Mouse (Mus musculus) neural tube, postnatal 0 days (tissue): ENCODE measurements around the gene Mlx. TPM values are rescaled to one million over a fixed set of nuclear protein-coding genes. Genes with fewer than 3 reads are reported as not detected.

Experiments
- microRNA-seq: library from miRNA; unstranded; fragments of <30 nt; microRNA quantifications from one replicate; pipeline ENCODE4, GENCODE M21; 2016
- polyA plus RNA-seq: library from polyadenylated mRNA; unstranded; fragments of >200 nt; fragmentation: Nextera tagmentation; extraction: Ambion mirVana; gene quantifications from 2 replicates; pipeline ENCODE4 v1.2.1, GENCODE M21; 2015

Mlx gene
- polyA plus RNA-seq: 66.4 and 68.3 TPM in 2 replicates

GRCm38 (mm10) chr11:101086756-101087681 is at the start of gene Mlx:
Gene Mlx (plus strand): TSS chr11:101087277.

DNA sequence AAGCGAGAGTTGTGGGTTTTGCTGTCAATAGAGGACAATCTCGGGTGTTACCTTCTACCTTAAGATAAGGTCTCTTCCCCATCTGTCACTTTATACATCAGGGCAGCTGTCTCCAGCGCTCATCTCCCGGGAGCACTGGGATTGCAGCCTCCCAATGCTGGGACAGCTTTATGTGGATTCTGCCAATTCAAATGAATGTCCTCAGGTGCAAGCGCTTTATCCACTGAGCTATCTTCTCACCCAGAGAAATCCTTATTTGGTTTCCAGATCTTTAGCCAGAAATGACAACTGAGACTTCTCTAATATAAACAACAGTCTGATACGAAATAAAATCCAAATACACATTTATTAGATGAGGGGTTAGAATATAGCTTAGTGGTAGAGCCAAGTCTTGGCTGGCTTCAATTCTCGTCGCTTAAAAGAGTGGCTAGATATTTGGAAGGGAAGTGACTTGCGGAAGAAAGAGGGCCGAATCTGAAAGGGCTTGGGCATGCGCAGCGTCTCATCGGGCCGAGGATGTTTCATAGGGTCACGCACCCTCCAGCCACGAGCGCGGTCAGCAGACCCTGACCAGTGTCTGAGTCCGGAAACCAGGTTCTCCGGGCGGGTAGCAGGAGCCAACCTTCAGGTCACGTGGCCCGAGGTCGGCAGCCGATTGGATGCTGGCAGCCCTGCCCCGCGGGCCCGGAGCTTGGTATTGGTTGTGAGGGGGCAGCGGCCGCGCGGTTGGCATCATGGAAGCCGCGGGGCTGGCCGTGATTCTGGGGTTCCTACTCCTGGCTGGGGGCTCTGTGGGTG is 17.5 kb upstream of the Mlx start, which contains the start of gene Naglu:
Gene Naglu, plus strand, starts transcription at position 622 of the 798 bp plus-strand sequence.

DNA sequence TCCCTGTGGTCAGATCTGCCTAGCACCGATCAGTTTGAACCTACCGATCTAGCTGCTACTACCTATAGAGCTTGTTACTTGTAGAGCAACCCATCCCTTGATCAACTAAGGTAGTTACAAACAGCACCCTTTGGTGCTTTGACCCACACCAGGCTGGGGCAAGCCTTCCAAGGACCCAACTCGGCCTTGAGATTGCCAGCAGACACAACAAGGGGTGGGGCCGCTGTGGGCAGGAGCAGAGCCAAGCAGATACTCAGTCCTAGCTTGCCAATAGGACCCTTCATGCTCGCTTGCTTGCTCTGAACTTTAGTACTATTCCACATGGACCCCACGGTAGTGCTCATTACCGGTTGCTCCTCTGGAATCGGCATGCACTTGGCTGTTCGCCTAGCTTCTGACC is 9.0 kb upstream of the Mlx start, which contains the start of gene Hsd17b1:
Gene Hsd17b1, plus strand, starts transcription at position 291 of the 400 bp plus-strand sequence.

DNA sequence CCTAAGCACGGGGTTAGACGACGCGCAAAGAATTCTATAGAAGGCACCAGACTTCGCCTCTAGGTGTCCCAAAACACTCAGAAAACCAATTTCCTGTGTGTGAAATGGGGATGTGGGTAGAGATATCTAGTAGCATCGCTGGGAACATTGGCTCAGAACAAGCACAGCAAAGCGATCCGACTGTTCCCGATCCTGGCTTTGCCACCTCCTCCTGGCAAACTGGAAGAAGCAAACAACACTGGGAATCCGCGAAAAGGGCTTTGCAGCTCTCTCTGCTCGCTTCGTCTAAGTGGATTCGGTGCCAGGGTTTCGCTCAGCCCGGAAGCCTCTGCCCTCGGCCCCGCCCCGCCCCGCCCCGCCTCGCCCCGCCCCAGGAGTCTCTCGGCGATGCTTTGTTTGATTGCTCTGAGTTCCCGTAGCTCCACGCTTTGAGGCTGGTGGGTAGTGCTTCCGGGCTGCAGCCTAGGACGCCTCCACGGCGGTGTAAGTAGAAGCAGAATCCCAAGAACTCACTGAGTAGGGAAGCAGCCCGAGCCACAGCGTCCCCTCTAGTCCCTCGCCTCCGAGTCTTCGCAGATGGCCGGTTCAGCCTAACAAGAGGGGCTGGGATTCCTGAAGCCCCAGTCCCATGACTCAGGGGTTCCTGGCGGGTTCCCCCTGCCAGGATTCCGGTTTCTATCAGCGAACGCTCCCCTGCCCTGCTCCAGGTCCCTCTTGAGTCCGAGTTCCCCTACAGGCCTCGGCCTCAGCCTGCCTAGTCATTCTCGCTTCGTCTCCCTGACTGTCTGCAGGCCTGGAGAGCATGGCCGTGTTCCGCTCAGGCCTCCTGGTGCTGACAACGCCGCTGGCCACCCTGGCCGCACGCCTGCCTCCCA is 4.6 kb upstream of the Mlx start, which contains the start of gene Coasy:
Gene Coasy, plus strand, starts transcription at position 358 of the 875 bp plus-strand sequence.

GRCm38 (mm10) chr11:101095314-101096024 is 8.4 kb downstream of the Mlx start, which contains the start of gene Psmc3ip:
Gene Psmc3ip (minus strand): TSS chr11:101095436.

DNA sequence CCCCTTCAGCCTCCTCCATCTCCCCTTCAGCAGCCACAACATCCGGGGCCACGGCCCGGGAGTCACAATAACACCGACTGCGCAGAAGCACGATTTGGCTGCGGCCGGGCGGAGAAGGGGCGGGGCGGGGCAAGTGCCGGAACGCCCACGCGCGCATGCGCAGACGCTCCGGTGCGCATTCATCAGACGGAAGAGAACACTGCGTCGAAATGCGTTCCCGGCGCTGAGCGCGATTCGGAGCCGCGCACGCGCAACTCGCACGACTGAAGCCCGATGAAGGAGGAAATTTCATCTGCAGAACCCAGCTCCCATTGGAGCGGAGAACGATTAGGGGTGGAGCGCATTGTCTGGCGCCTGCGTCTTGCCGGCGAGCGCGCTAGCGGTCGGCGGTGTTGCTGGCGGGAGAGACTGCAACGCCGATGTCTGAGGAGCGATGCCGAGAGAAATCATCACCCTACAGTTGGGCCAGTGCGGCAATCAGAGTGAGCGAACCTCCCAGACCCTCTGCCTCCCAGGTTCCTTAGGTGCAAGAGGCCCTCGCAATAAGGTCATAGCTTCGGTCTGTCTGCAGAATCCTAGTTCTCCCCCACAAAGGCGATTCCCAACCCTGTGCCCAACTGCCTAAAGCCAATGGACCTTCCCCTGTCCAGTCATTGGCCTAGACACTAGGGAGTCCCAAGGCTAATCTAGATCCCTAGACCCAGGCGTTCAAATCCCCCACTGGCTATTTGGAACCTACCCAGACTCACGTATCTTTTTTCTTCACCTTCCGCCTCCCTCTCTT is 32.9 kb downstream of the Mlx start, which contains the start of the genes Retreg3 and Tubg1:
Gene Retreg3, minus strand, starts transcription at position 133 of the 784 bp plus-strand sequence.
Gene Tubg1, plus strand, starts transcription at position 178 of the 784 bp plus-strand sequence.

Small RNA genes within 50 kb of the gene (microRNA-seq; reads per million reads assigned to microRNA genes)
- gene Gm27626: not detected

Other genes with a start within 250 kb of the Mlx start
- 16.4 and 17.6 TPM in 2 replicates for gene Stat5b, start 236.6 kb upstream of the Mlx start, polyA plus RNA-seq
- gene Stat5a, start 227.9 kb upstream of the Mlx start, polyA plus RNA-seq: 2.3 and 3.0 TPM in 2 replicates
- 49.0 and 55.4 TPM in 2 replicates for gene Stat3, start 147.7 kb upstream of the Mlx start, polyA plus RNA-seq
- gene Cavin1, start 116.4 kb upstream of the Mlx start, polyA plus RNA-seq: 52.5 and 68.3 TPM in 2 replicates
- gene Atp6v0a1, start 77.8 kb upstream of the Mlx start, polyA plus RNA-seq: 156 and 176 TPM in 2 replicates
- 12.8 and 12.9 TPM in 2 replicates for gene Naglu, start 17.3 kb upstream of the Mlx start, polyA plus RNA-seq
- gene Hsd17b1, start 8.9 kb upstream of the Mlx start, polyA plus RNA-seq: 0.18 and 0.28 TPM in 2 replicates
- 30.7 and 32.2 TPM in 2 replicates for gene Coasy, start 4.7 kb upstream of the Mlx start, polyA plus RNA-seq
- gene Psmc3ip, start 8.2 kb downstream of the Mlx start, polyA plus RNA-seq: 11.4 and 15.9 TPM in 2 replicates
- gene Retreg3, start 32.6 kb downstream of the Mlx start, polyA plus RNA-seq: 21.0 and 22.1 TPM in 2 replicates
- 61.3 and 65.4 TPM in 2 replicates for gene Tubg1, start 32.7 kb downstream of the Mlx start, polyA plus RNA-seq
- 62.5 and 67.4 TPM in 2 replicates for gene Tubg2, start 68.6 kb downstream of the Mlx start, polyA plus RNA-seq
- gene Cntnap1, start 83.2 kb downstream of the Mlx start, polyA plus RNA-seq: 13.6 and 14.3 TPM in 2 replicates
- gene Plekhh3, start 84.1 kb downstream of the Mlx start, polyA plus RNA-seq: 7.9 and 10.5 TPM in 2 replicates
- gene Ccr10, start 88.2 kb downstream of the Mlx start, polyA plus RNA-seq: 0.56 and 1.0 TPM in 2 replicates
- 21.5 and 25.4 TPM in 2 replicates for gene Ezh1, start 139.2 kb downstream of the Mlx start, polyA plus RNA-seq
- 143 and 155 TPM in 2 replicates for gene Ramp2, start 158.8 kb downstream of the Mlx start, polyA plus RNA-seq
- gene Vps25, start 166.4 kb downstream of the Mlx start, polyA plus RNA-seq: 129 and 133 TPM in 2 replicates
- gene Wnk4, start 173.3 kb downstream of the Mlx start, polyA plus RNA-seq: 5.9 and 6.4 TPM in 2 replicates
- 0.48 and 1.0 TPM in 2 replicates for gene Cntd1, start 191.7 kb downstream of the Mlx start, polyA plus RNA-seq
- gene Coa3, start 191.8 kb downstream of the Mlx start, polyA plus RNA-seq: 229 and 252 TPM in 2 replicates
- 131 and 140 TPM in 2 replicates for gene Becn1, start 215.0 kb downstream of the Mlx start, polyA plus RNA-seq
- gene Psme3, start 228.9 kb downstream of the Mlx start, polyA plus RNA-seq: 80.5 and 81.0 TPM in 2 replicates
- 0.46 and 0.64 TPM in 2 replicates for gene Aoc2, start 237.8 kb downstream of the Mlx start, polyA plus RNA-seq
- gene Aoc3, start 243.3 kb downstream of the Mlx start, polyA plus RNA-seq: 0.18 and 0.34 TPM in 2 replicates